Mouse (Mus musculus) stomach, embryonic 16.5 days (tissue): ENCODE data around the gene Zfp990. TPM values are rescaled to one million over a fixed set of nuclear protein-coding genes. Genes with fewer than 3 reads are reported as not detected.
"Not testable (repeated sequence)": the region's sequence is repeated elsewhere in the genome, so short reads cannot be mapped to it uniquely, and the experiment has no call there.

Source experiments
- ATAC-seq: fragments of 200-750 bp; cut with Nextera tagmentation; 2 replicates; pipeline ENCODE4 v1.8.0; 2017; ENCODE audit warnings: moderate number of reproducible peaks, moderate TSS enrichment; ENCODE audit not compliant: insufficient read depth, low FRiP score
- H3K27ac ChIP-seq: fragments of 300-500 bp; sonication (generic); 2 replicates; pipeline ENCODE4 v1.5.1; 2014; ENCODE audit warnings: low read length
- H3K27me3 ChIP-seq: fragments of 300-500 bp; sonication (generic); 2 replicates; pipeline ENCODE4 v1.6.1; 2014; ENCODE audit warnings: low read length, control low read depth, mixed read lengths; ENCODE audit not compliant: control insufficient read depth, insufficient read depth
- H3K36me3 ChIP-seq: fragments of 300-500 bp; sonication (generic); 2 replicates; pipeline ENCODE4 v1.6.1; 2014; ENCODE audit warnings: low read length; ENCODE audit not compliant: control insufficient read depth, insufficient read depth
- H3K4me1 ChIP-seq: fragments of 300-500 bp; sonication (generic); 2 replicates; pipeline ENCODE4 v1.6.1; 2014; ENCODE audit warnings: low read length, control low read depth, mixed read lengths; ENCODE audit not compliant: control insufficient read depth, insufficient read depth
- H3K4me2 ChIP-seq: fragments of 300-500 bp; sonication (generic); 2 replicates; pipeline ENCODE4 v1.6.1; 2014; ENCODE audit warnings: low read depth, low read length, mixed read lengths
- H3K4me3 ChIP-seq: fragments of 300-500 bp; sonication (generic); replicated peaks from 2 replicates; pipeline ENCODE4 v1.5.1; 2014; ENCODE audit warnings: mild to moderate bottlenecking, low read length
- H3K9ac ChIP-seq: fragments of 300-500 bp; sonication (generic); 2 replicates; pipeline ENCODE4 v1.6.1; 2014; ENCODE audit warnings: low read length
- H3K9me3 ChIP-seq: fragments of 300-500 bp; sonication (generic); replicated peaks from 2 replicates; pipeline ENCODE4 v1.6.1; 2016; ENCODE audit warnings: low read length, control low read depth; ENCODE audit not compliant: control insufficient read depth
- WGBS: fragments of 180-500 bp; shearing (Covaris S2); extraction: QIAGEN DNeasy Blood & Tissue Kit; methylation state at CpG from one replicate; pipeline ENCODE4 v1.1.7; 2014; 5-methylcytosine and 5-hydroxymethylcytosine counted together
- polyA plus RNA-seq: library from polyadenylated mRNA; unstranded; fragments of >200 nt; fragmentation: Nextera tagmentation; extraction: Ambion mirVana; gene quantifications from 2 replicates; pipeline ENCODE4 v1.2.1, GENCODE M21; 2015

Gene Zfp990
- polyA plus RNA-seq, 1 experiment from 2014 or later, result 0.06 TPM

DNA sequence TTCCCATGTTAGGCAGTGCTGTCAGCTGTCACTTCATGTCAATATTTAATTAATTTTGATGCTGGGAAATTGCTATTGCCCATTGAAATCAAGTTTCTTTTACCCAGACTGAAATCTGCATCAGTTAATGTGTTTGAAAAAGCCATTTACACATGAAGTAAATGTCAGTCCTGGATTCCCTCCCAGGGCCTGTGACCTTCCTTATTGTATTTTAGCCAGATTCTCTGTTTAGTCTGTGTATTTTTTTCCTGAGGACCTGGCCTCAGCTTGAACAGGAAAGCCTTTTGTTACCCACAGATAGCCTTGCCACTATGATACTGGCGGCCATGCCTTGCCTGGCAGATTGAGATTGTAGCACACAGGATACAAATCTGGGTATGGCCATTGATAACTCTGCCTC, 6.8 kb downstream of the Zfp990 start:
- H3K36me3 ChIP-seq, H3K27me3 ChIP-seq, H3K9me3 ChIP-seq, H3K27ac ChIP-seq, H3K4me2 ChIP-seq, H3K4me1 ChIP-seq, H3K4me3 ChIP-seq, H3K9ac ChIP-seq, ATAC-seq: not testable (repeated sequence)
- 100% methylated on average over 1 of the region's 1 CpGs for WGBS

DNA sequence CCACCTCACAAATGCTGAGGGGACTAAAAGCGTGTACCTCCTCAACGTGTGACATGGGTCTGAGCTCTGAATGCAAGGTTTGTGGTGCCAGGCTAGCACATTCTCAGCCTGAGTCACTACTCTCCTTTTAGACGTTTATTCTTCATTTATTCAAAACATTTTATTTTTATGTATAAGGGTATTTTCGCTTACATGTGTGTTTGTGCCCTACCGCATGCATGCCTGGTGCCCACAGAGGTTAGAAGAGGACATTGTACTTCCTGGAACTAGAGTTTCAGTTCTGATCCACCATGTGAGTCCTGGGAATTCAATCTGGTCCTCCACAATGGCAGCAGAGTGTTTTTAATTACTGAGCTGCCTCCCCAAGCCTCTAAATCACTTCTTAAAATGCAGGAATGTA, 33.3 kb downstream of the Zfp990 start:
- H3K4me2 ChIP-seq, ATAC-seq: not testable (repeated sequence)
- 75% methylated on average over 5 of the region's 5 CpGs for WGBS

DNA sequence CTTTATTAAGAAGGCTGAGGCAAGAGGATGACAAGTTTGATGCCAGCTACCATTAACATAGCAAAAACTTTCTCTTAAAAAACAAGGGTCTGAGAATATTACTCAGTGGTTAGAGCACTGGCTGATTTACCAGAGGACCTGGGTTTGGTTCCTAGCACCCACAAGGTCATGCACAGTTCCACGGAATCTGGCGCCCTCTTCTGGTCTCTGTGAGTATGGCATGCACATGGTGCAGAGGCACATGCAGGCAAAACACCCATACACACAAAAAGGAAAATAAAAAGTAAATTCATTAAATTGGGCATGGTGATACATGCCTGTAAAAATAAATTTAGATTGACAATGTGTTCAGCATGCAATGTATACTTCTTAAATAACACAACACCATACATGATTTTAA, 34.5 kb downstream of the Zfp990 start:
- ATAC-seq, H3K9ac ChIP-seq, H3K27me3 ChIP-seq, H3K9me3 ChIP-seq, H3K4me2 ChIP-seq, H3K4me3 ChIP-seq, H3K27ac ChIP-seq, H3K36me3 ChIP-seq, H3K4me1 ChIP-seq: not testable (repeated sequence)
- 16% methylated on average over 2 of the region's 2 CpGs for WGBS

More for the DNA sequence above, 33.3 kb downstream of the Zfp990 start:
- not testable (repeated sequence) for H3K4me3 ChIP-seq, H3K9ac ChIP-seq, H3K4me1 ChIP-seq, H3K27me3 ChIP-seq, H3K36me3 ChIP-seq, H3K9me3 ChIP-seq, H3K27ac ChIP-seq

- not testable (repeated sequence) for H3K27ac ChIP-seq, H3K36me3 ChIP-seq, H3K27me3 ChIP-seq, H3K4me3 ChIP-seq, H3K9me3 ChIP-seq, H3K4me1 ChIP-seq, H3K4me2 ChIP-seq, H3K9ac ChIP-seq
- peak; percentile 17; the same call in 1 of the 2 replicates for ATAC-seq
- 74% methylated on average over 6 of the region's 6 CpGs for WGBS
Observed at GRCm38 (mm10) chr4:145545734-145546349, 35.3 kb downstream of the Zfp990 start.

DNA sequence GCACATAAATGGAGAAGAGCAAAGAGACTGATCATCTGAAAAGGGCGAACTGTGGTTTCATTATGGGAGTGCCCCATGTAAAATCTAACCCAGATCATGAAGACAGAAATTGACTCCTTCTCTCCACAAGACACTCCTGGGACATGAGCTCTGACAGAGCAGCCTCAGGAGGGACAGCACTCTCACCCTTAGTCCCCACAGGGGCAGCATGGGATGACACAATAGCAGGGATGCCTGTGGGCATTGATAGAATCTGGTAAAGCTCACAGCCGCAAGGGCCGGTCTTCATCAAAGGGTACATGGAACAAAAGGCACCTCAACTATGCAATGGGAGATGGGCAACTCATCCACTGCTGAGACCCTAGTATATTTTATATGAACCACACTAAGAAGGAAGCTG, 35.9 kb downstream of the Zfp990 start:
- H3K9ac ChIP-seq, H3K36me3 ChIP-seq, H3K4me2 ChIP-seq, H3K27ac ChIP-seq, H3K4me1 ChIP-seq, H3K9me3 ChIP-seq, H3K27me3 ChIP-seq, H3K4me3 ChIP-seq: not testable (repeated sequence)
- 86% methylated on average over 3 of the region's 3 CpGs for WGBS
- peak; percentile 53; the same call in 1 of the 2 replicates for ATAC-seq

GRCm38 (mm10) chr4:145556680-145557079, 46.1 kb downstream of the Zfp990 start:
- no peak overlapping the region for H3K27ac ChIP-seq
- no peak overlapping the region for H3K4me3 ChIP-seq
- H3K9ac ChIP-seq, result no peak overlapping the region
- no peaks in the 10 kb centered on the region for H3K27me3 ChIP-seq
- H3K4me2 ChIP-seq, result no peak overlapping the region
- H3K9me3 ChIP-seq, result no peaks in the 10 kb centered on the region
- WGBS, result 70% methylated on average over 1 of the region's 1 CpGs
- no peaks in the 10 kb centered on the region for H3K4me1 ChIP-seq
- no peak for ATAC-seq
- H3K36me3 ChIP-seq, result no peaks in the 10 kb centered on the region

GRCm38 (mm10) chr4:145559505-145560099, 49.0 kb downstream of the Zfp990 start:
- ATAC-seq, result no peak
- Histone ChIP-seq H3K9ac (no peak overlapping the region), H3K4me3 (no peak overlapping the region), H3K4me1 (no peaks in the 10 kb centered on the region), H3K9me3 (0 out of 2 replicates have a peak, but pooled peaks cover 2% of the 10 kb centered on the region), H3K36me3 (no peaks in the 10 kb centered on the region), H3K4me2 (no peak overlapping the region), H3K27ac (no peak overlapping the region), H3K27me3 (no peaks in the 10 kb centered on the region)
- WGBS, result 35% methylated on average over 3 of the region's 3 CpGs

- ATAC-seq, result no peak
- H3K9ac ChIP-seq, result no peak overlapping the region
- WGBS, result 76% methylated on average over 3 of the region's 3 CpGs
Observed at GRCm38 (mm10) chr4:145564111-145564821, 53.7 kb downstream of the Zfp990 start.

DNA sequence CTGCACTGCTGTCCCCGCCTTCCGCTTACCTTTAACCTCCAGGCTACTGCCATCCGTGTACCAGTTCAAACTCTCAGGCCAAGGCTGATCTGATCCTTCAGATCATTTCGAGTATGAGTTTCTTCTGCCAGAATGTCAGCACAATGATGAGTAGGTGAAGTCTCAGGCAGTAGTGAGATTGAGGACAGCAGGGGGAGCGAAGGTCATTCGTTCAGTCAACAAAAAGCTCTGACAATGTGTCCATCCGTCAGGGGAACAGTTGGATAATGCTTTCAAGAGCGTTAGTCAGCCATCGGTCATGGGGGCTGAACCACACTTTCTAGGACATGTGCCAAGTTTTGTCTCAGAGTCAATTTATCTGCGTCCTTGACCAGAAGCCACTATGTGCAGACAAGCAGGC, 59.9 kb downstream of the Zfp990 start:
- not testable (repeated sequence) for H3K9me3 ChIP-seq, H3K27me3 ChIP-seq, H3K27ac ChIP-seq, H3K4me2 ChIP-seq, H3K9ac ChIP-seq, ATAC-seq, H3K4me1 ChIP-seq, H3K4me3 ChIP-seq, H3K36me3 ChIP-seq
- WGBS, result 79% methylated on average over 6 of the region's 10 CpGs

More at GRCm38 (mm10) chr4:145564111-145564821, 53.7 kb downstream of the Zfp990 start:
- no peak overlapping the region for H3K4me2 ChIP-seq
- no peak overlapping the region for H3K4me3 ChIP-seq
- no peaks in the 10 kb centered on the region for H3K36me3 ChIP-seq
- H3K27ac ChIP-seq, result no peak overlapping the region
- no peaks in the 10 kb centered on the region for H3K27me3 ChIP-seq
- 0 out of 2 replicates have a peak, but pooled peaks cover 2% of the 10 kb centered on the region for H3K9me3 ChIP-seq
- H3K4me1 ChIP-seq, result no peaks in the 10 kb centered on the region
